Mouse (Mus musculus): ENCODE results near the gene Dnajc22. TPM values are rescaled to one million over a fixed set of nuclear protein-coding genes. Genes with fewer than 3 reads are reported as not detected.

Dnajc22 gene
- polyA plus RNA-seq, 1 experiment from 2014 or later: 0.64 TPM

DNA sequence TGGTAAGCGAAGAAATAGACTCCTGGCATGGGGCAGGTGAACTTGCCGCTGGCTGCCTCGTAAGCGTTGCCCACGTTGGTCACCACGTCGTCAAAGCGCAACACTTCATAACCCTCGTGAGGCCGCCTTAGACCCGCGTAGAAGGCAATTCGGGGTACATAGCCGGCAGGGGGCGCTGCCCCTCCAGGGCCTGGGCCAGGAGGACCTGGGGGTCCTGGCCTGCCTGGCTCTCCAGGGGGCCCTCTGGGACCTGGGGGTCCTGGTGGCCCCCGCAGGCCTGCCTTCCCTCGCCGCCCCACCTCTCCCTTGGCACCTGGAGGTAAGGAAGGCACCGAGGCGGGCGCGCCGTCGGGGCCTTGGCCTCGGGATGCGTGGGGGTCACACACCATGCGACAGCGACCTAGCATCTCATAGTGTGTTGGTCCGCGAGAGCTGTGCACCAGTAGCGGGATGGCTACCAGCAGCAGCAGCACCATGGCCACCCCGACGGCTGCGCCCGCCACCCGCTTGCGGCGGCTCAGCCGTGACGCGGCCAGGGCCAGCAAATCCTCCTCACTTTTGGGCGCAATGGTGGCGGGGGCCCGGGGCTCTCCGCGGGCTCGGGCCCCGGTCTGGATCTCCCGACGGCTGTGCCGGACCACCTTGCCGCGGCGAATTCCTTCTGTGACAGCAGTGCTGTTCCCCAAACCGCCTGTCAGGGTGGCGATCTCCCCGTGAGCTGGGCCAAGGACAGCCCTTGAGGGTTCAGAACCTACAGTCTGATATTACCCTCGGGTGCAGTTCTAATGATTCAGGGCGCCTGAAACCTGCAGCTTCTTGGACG lies 5.5 kb upstream of the Dnajc22 start, which contains the start of gene C1ql4:
Gene C1ql4, minus strand, starts transcription at position 565 of the 823 bp plus-strand sequence.
- H3K27me3 ChIP-seq: peaks cover 89% of the 10 kb centered on the region
- no peak for ATAC-seq (ENCODE audit: insufficient number of reproducible peaks, low FRiP score, low TSS enrichment, low read depth)
- no peaks in the 10 kb centered on the region for H3K9me3 ChIP-seq (replicated peaks)
- no peak within 1 kb of the TSS for H3K9ac ChIP-seq
- peak within 1 kb of the TSS; percentile 36 for H3K4me3 ChIP-seq (replicated peaks)
- no peak within 1 kb of the TSS for H3K27ac ChIP-seq (replicated peaks)
- H3K36me3 ChIP-seq: peaks cover 5% of the 10 kb centered on the region
- peak within 1 kb of the TSS; percentile 51 for H3K4me2 ChIP-seq (replicated peaks)
- peaks cover 26% of the 10 kb centered on the region for H3K4me1 ChIP-seq
- WGBS: 5% methylated on average over 60 of the region's 60 CpGs

DNA sequence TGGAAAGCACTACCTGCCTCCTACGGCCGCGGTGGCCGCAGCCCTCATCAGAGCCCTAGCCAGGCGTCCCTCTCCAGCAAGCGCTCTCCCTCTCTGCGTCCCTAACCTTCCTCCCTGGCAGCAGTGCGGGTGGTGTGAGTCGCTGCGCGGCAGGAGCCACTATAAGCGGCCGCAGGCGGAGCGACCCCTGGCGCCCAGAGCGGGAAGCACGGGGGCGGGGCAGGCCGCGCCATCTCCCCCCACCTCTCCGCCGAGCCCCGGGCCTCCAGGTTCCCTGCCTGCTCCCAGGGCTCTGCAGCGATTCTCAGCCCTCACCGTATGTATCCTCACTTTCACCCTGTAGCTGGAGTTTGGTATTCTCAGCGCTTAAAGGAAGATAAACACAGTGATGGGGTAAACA lies 4.7 kb upstream of the Dnajc22 start:
- peak overlapping the region; percentile 51 for H3K4me2 ChIP-seq (replicated peaks)
- peak; percentile 59 for ATAC-seq (ENCODE audit: insufficient number of reproducible peaks, low FRiP score, low TSS enrichment, low read depth)
- H3K4me3 ChIP-seq (replicated peaks): peak overlapping the region; percentile 36
- peaks cover 93% of the 10 kb centered on the region for H3K27me3 ChIP-seq
- no peak overlapping the region for H3K27ac ChIP-seq (replicated peaks)
- under 1% methylated on average over 27 of the region's 27 CpGs for WGBS
- no peaks in the 10 kb centered on the region for H3K9me3 ChIP-seq (replicated peaks)
- peaks cover 27% of the 10 kb centered on the region for H3K4me1 ChIP-seq
- no peaks in the 10 kb centered on the region for H3K36me3 ChIP-seq
- no peak overlapping the region for H3K9ac ChIP-seq

DNA sequence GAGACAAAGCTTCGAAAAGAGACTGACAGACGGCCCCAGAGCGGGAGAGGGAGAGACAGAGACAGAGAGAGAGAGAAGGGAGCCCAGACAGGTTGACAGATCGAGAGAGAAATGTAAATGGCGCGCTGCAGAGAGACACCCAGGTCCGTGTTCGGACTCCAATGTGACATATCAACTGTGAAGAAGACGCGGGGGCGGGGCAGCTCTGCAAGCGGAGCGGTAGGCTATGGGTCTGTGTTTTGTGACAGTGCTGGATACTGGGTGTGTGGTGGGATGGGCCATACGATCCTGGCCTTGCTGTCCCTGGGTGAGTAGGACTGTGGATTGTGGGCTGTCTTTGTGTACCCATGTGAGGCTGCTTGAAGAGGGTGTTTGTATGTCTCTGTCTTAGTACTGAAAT lies 3.9 kb upstream of the Dnajc22 start:
- H3K4me1 ChIP-seq: peaks cover 29% of the 10 kb centered on the region

DNA sequence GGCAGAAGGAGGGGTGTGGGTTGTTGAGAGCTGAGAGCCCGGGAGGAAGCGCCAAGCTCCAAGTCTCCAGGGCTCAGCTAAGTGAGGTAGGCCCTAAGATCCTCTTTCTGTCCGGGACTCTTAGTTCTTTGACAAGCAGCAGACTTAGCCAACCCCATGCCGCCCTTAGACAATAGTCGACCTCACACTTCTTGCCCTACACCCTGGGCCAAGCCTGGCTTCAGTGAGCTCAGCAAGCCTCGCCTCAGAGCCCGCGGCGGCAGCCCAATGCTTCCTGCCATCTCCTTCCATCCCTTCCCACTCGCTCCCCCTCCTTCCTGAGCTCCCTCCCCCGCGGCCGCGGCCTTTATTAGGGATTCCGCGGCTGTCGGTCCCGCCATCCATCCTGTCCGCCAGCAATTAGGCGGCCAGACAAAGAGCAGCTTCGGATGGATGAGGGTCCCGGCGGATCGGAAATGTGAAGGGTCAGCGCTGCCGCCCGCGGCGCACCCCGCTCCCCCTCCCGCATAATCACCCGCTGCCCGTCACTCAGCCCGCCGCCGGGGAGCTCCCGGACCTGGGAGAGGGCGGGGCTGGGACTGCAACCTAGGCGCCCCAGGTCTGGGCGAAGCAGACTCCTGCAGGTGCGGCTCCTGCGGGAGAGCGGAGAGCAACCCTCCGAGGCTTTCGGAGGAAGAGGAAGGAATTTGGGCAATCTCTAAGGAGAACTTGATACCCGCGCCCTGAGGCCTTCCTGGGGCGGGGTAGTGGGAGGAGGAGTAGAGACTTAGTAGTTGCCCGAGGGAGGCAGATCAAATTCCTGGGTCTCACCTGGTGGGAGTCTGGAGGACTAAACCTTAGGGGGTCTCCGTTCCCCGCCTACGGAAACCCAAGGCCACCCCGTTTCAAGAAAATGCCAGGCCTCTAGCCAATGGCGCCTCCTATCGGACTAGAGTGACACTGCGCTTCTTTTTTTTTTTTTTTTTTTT lies 605 bp downstream of the Dnajc22 start:
- H3K27ac ChIP-seq (replicated peaks): no peak overlapping the region
- peak overlapping the region; percentile 80 for H3K4me2 ChIP-seq (replicated peaks)
- H3K4me3 ChIP-seq (replicated peaks): peak overlapping the region; percentile 42
- no peak for ATAC-seq (ENCODE audit: insufficient number of reproducible peaks, low FRiP score, low TSS enrichment, low read depth)
- 1% methylated on average over 56 of the region's 56 CpGs for WGBS
- H3K36me3 ChIP-seq: no peaks in the 10 kb centered on the region
- H3K9ac ChIP-seq: peak overlapping the region; percentile 28; the same call in 1 of the 2 replicates
- peaks cover 50% of the 10 kb centered on the region for H3K4me1 ChIP-seq
- H3K27me3 ChIP-seq: peaks cover 94% of the 10 kb centered on the region
- H3K9me3 ChIP-seq (replicated peaks): no peaks in the 10 kb centered on the region

More for the DNA sequence above, 3.9 kb upstream of the Dnajc22 start:
- WGBS: 16% methylated on average over 14 of the region's 14 CpGs
- Histone ChIP-seq H3K36me3 (no peaks in the 10 kb centered on the region), H3K9ac (no peak overlapping the region), H3K9me3 (replicated peaks) (no peaks in the 10 kb centered on the region), H3K27ac (replicated peaks) (no peak overlapping the region), H3K4me3 (replicated peaks) (0 out of 2 replicates have a peak overlapping the region, but pooled peaks have one; percentile 36), H3K4me2 (replicated peaks) (no peak overlapping the region; the same call in 1 of the 2 replicates), H3K27me3 (peaks cover 96% of the 10 kb centered on the region)
- no peak for ATAC-seq (ENCODE audit: insufficient number of reproducible peaks, low FRiP score, low TSS enrichment, low read depth)

DNA sequence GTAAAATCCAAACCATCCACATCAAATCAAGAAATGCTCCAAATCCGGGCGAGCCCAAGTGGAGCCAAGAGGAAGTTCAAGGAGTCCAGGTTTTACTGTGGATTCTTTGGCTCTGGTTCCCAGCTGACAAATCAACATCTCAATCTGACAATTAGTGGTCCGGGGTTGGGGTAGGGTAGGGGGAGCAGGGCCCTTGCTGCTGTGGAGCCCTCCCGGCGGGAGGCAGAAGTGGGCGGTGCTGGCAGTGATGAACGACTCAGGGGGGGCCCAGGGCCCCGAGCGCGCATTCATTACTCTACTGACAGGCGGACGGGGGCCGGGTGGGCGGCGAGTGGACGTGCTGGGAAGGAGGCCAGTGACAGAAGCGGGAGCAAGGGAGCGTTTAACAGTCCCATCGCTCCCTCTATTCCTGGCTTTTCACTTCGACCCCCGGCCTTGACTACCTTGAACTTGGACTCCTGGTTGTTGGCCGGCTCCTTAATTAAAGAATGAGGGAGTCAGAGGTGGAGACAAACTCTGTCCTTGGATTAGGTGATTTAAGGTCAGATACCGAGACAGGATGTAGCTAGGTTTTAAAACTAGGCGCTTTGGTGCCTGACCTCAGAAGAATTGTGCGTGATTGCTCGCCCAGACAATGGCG lies 1.8 kb downstream of the Dnajc22 start:
- Histone ChIP-seq H3K36me3 (no peaks in the 10 kb centered on the region), H3K9ac (no peak overlapping the region), H3K4me2 (replicated peaks) (peak overlapping the region; percentile 39), H3K9me3 (replicated peaks) (no peaks in the 10 kb centered on the region), H3K4me1 (peaks cover 51% of the 10 kb centered on the region), H3K27me3 (peaks cover 93% of the 10 kb centered on the region), H3K27ac (replicated peaks) (no peak overlapping the region), H3K4me3 (replicated peaks) (peak overlapping the region; percentile 11)
- 3% methylated on average over 26 of the region's 27 CpGs for WGBS
- ATAC-seq (ENCODE audit: insufficient number of reproducible peaks, low FRiP score, low TSS enrichment, low read depth): no peak; the same call in 1 of the 2 replicates

DNA sequence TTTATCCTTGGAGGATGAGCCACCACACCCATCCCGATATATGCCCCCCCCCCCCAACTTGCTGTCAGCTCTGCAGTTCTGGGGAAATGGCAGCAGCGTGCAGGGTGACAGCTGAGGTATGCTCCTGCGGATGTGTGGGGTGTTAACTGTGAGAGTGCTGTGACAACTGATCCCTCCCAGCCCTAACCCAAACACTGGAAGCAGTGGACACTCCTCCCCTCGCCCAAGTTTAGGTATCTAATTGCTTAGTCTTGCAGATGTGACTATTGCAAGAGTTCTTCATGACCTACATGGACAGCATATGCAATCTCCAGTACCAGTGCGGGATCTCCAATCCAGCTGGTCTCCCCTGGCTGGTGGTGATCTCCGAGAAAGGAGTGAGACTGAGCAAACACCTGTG lies 2.4 kb downstream of the Dnajc22 start:
- peaks cover 93% of the 10 kb centered on the region for H3K27me3 ChIP-seq
- WGBS: 12% methylated on average over 6 of the region's 6 CpGs
- no peak overlapping the region for H3K4me3 ChIP-seq (replicated peaks)
- H3K9me3 ChIP-seq (replicated peaks): no peaks in the 10 kb centered on the region
- H3K4me1 ChIP-seq: peaks cover 51% of the 10 kb centered on the region
- H3K27ac ChIP-seq (replicated peaks): no peak overlapping the region
- no peaks in the 10 kb centered on the region for H3K36me3 ChIP-seq
- no peak overlapping the region for H3K4me2 ChIP-seq (replicated peaks)
- ATAC-seq (ENCODE audit: insufficient number of reproducible peaks, low FRiP score, low TSS enrichment, low read depth): no peak
- H3K9ac ChIP-seq: no peak overlapping the region

DNA sequence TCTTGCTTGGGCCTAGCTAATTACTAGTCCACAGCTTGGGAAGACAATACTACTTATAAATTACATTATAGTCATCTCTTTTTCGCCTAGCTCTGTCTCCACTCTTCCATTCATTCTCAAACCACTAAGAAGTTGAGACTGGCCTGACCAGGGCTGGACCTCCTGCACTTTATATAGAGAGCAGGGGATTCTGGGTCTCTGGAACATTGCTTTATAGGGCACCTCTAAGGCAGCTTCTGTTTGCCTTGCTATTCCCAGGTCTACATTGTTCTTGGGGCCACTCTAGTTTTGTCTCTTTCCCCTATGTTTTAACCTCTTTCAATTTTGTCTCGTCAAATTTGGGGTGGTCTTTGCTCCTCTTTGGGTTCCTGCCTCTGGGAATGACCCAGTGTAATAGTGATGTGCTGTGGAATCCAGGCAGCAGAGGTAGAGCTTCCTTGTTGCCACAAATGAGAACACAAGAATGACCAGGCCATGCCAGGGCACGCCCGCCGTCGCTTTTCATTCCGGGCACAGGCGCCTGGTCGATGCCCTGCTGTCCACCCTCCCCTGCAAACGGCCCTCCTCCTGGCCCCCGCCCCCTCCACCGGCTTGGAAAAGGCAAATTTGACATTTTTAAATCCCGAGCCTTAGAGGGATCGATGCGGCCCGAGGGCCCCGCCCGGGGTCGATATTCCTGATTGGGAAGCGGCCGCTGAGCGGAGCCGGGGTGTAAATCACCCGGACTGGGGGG lies 3.3 kb downstream of the Dnajc22 start:
- no peak overlapping the region for H3K9ac ChIP-seq
- H3K9me3 ChIP-seq (replicated peaks): no peaks in the 10 kb centered on the region
- H3K27me3 ChIP-seq: peaks cover 89% of the 10 kb centered on the region
- H3K4me3 ChIP-seq (replicated peaks): peak overlapping the region; percentile 43
- H3K36me3 ChIP-seq: no peaks in the 10 kb centered on the region
- peak overlapping the region; percentile 74 for H3K4me2 ChIP-seq (replicated peaks)
- ATAC-seq (ENCODE audit: insufficient number of reproducible peaks, low FRiP score, low TSS enrichment, low read depth): no peak
- WGBS: 4% methylated on average over 24 of the region's 24 CpGs
- peaks cover 51% of the 10 kb centered on the region for H3K4me1 ChIP-seq
- H3K27ac ChIP-seq (replicated peaks): no peak overlapping the region

DNA sequence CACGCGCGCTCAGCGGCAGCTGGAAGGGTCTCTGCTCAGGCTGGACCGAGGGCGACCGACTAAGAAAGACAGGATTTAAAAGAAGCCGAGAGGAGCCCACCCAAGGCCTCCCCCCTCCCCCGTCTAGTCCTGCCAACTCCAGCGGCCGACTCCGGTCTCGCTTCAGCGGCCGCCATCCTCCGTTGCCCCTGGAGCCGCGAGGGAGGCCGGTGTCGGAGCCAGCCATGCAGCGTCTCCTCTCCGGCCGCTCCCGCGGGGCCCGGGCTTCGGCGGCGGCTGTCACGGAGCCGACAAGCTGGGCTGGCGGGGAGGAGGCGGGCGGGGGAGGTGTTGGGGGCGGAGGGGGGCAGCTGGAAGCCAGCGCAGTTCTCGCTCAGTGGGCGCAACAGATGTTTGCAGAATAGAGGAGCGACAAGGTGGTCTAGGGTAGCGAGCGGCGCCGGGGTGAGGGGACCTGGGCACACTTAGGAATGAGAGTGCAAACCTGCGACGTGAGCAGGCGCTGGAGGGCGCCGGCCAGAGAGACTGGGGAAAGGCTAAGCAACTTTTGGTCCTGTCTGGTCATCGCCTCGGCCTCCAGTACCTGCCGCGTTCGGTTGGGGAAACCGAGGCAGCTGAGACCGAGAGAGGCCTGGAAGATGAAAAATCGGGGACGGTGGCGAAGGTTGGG lies 4.0 kb downstream of the Dnajc22 start:
- Histone ChIP-seq H3K27ac (replicated peaks) (no peak overlapping the region), H3K4me2 (replicated peaks) (peak overlapping the region; percentile 74), H3K36me3 (no peaks in the 10 kb centered on the region), H3K9ac (peak overlapping the region; percentile 18; the same call in 1 of the 2 replicates), H3K27me3 (peaks cover 83% of the 10 kb centered on the region), H3K4me3 (replicated peaks) (peak overlapping the region; percentile 43), H3K9me3 (replicated peaks) (no peaks in the 10 kb centered on the region), H3K4me1 (peaks cover 51% of the 10 kb centered on the region)
- under 1% methylated on average over 58 of the region's 58 CpGs for WGBS
- no peak for ATAC-seq (ENCODE audit: insufficient number of reproducible peaks, low FRiP score, low TSS enrichment, low read depth)

DNA sequence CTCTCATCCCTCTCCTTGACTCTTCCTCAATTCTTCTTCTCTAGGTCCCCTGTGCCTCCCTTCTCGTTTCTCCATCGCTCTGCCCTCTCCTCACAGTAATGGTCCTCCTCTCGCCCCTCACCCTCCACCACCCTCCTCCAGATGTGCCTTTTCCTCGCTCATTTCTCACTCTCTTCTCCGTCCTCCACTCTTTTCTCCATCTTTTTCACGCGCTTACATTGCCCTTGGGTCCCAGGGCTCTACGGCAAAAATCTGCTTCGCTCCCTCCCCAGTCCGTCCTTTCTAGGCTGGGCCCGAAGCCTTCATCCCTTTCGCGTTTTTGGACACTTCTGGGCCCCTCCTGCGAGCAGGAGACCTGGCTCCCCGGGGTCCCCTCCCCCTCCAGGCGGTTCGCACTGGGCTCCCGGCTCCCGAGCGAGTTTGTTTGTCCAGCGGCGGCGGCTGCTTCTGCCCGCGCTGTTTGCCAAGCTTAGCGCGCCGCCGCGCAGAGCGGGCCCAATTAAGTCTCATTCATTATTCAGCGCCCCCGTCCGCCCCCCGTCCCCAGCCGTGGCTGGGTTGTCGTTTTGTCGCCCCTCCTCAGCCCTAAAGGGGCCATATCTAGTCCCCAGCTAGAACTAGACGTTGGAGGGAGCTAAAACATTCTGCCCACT lies 5.0 kb downstream of the Dnajc22 start:
- H3K36me3 ChIP-seq: no peaks in the 10 kb centered on the region
- H3K4me3 ChIP-seq (replicated peaks): peak overlapping the region; percentile 43
- peaks cover 51% of the 10 kb centered on the region for H3K4me1 ChIP-seq
- H3K27me3 ChIP-seq: peaks cover 73% of the 10 kb centered on the region
- peak overlapping the region; percentile 74 for H3K4me2 ChIP-seq (replicated peaks)
- H3K9ac ChIP-seq: peak overlapping the region; percentile 6; the same call in 1 of the 2 replicates
- ATAC-seq (ENCODE audit: insufficient number of reproducible peaks, low FRiP score, low TSS enrichment, low read depth): no peak
- no peaks in the 10 kb centered on the region for H3K9me3 ChIP-seq (replicated peaks)
- under 1% methylated on average over 39 of the region's 39 CpGs for WGBS
- H3K27ac ChIP-seq (replicated peaks): no peak overlapping the region

Data from embryonic facial prominence, embryonic 15.5 days (tissue).